8 mouse cellular contexts compared by ENCODE assay signal in genomic region chr2:75704234-75705161, GRCm38 (mm10). TPM values are rescaled to one million over a fixed set of nuclear protein-coding genes. Genes with fewer than 3 reads are reported as not detected.
DNase-seq lines count a peak whose midpoint lies in the region; ATAC-seq lines count a peak whose summit lies in the region.

Gene Nfe2l2, minus strand, starts transcription at chr2:75704641.

- peak within 1 kb of the TSS; percentile 99 for H3K27ac ChIP-seq in lung, embryonic 16.5 days (ENCODE audit: low read length)

- H3K4me1 ChIP-seq in lung, embryonic 16.5 days (replicated peaks; ENCODE audit: control insufficient read depth, insufficient read depth, low read length) = peaks cover 40% of the 10 kb centered on the region

- DNase-seq in MEL-GATA-1-ER (ENCODE audit: extremely low read depth, low read depth) = peak; percentile 96
- DNase-seq in cerebellum, adult 8-10 months = peak; percentile 58
- DNase-seq in forelimb bud, embryonic 11.5 days (ENCODE audit: low read depth, low spot score) = peak; percentile 96
- peak; percentile 68 for DNase-seq in layer of hippocampus, adult 9-10 months (ENCODE audit: low spot score)
- peak; percentile 93 for DNase-seq in ovary, postnatal 10 days (ENCODE audit: low spot score)
- DNase-seq in thymus, postnatal 10 days (ENCODE audit: low spot score in 2 of 2) = peak; percentile 80 to 84

- H3K4me3 ChIP-seq in lung, embryonic 16.5 days (ENCODE audit: low read length) = peak within 1 kb of the TSS; percentile 99

- peak; percentile 81 to 85 for ATAC-seq in hematopoietic stem cell, adult 5-6 weeks (replicated peaks in 1 of 2; ENCODE audit: insufficient read depth in 1 of 2, low FRiP score in 2 of 2, low TSS enrichment in 1 of 2, low read depth in 1 of 2, poor library complexity in 2 of 2, severe bottlenecking in 2 of 2)
- ATAC-seq in lung, embryonic 16.5 days (ENCODE audit: low read depth) = peak; percentile 96

- H3K9ac ChIP-seq in lung, embryonic 16.5 days (ENCODE audit: low read length) = peak within 1 kb of the TSS; percentile 97

- H3K4me2 ChIP-seq in lung, embryonic 16.5 days (ENCODE audit: low read depth, low read length) = peak within 1 kb of the TSS; percentile 91

- no peaks in the 10 kb centered on the region; the same call in 1 of the 2 replicates for H3K36me3 ChIP-seq in lung, embryonic 16.5 days (ENCODE audit: control insufficient read depth, insufficient read depth, low read length)

- H3K27me3 ChIP-seq in lung, embryonic 16.5 days (ENCODE audit: control insufficient read depth, insufficient read depth, low read depth, low read length) = no peaks in the 10 kb centered on the region

- 0 out of 2 replicates have a peak, but pooled peaks cover 3% of the 10 kb centered on the region for H3K9me3 ChIP-seq in lung, embryonic 16.5 days (ENCODE audit: control insufficient read depth, low read length)

- WGBS in lung, embryonic 16.5 days = under 1% methylated on average over 52 of the region's 58 CpGs

RNA-seq across cellular contexts. Expression of gene Nfe2l2, which starts in this region (rescaled TPM):
- total RNA-seq in hematopoietic stem cell, adult 5-6 weeks (2017) = 79.5 and 81.9 TPM in 2 replicates
- 134 and 137 TPM in 2 replicates for polyA plus RNA-seq in lung, embryonic 16.5 days (2015; fragmentation: Nextera tagmentation; extraction: Ambion mirVana)

Comparison
In these comparisons a context has a peak if more than half of its experiments do, and no peak if none do; other contexts are left out.
1. Peak in every context shown above with its lines: DNase-seq, ATAC-seq, H3K4me3 ChIP-seq and H3K27ac ChIP-seq.